Comparison of ENCODE assay signal across 8 mouse cellular contexts in genomic region chr4:142083762-142084130, GRCm38 (mm10). TPM values are rescaled to one million over a fixed set of nuclear protein-coding genes. Genes with fewer than 3 reads are reported as not detected.
DNase-seq lines count a peak whose midpoint lies in the region; ATAC-seq and TF ChIP-seq lines count a peak whose summit lies in the region.

No protein-coding gene starts in this region.

- TF ChIP-seq EP300 in liver, embryonic 14.5 days (IDR thresholded peaks at IDR 0.05; ENCODE audit: low read depth), result no peak

- no peaks in the 10 kb centered on the region for H3K9me3 ChIP-seq in intestine, embryonic 14.5 days (ENCODE audit: control insufficient read depth, low read length)
- H3K9me3 ChIP-seq in liver, embryonic 14.5 days (ENCODE audit: control insufficient read depth, low read length), result no peaks in the 10 kb centered on the region

- no peaks in the 10 kb centered on the region for H3K36me3 ChIP-seq in intestine, embryonic 14.5 days (ENCODE audit: control insufficient read depth, insufficient read depth, low read length)
- no peaks in the 10 kb centered on the region for H3K36me3 ChIP-seq in liver, embryonic 14.5 days (replicated peaks; ENCODE audit: control insufficient read depth, insufficient read depth, low read depth)

- under 1% methylated on average over 21 of the region's 29 CpGs for WGBS in intestine, embryonic 14.5 days
- WGBS in liver, embryonic 14.5 days (ENCODE audit: insufficient replicate concordance), result 2% methylated on average over 27 of the region's 29 CpGs

- peak; percentile 72 for TF ChIP-seq CTCF in liver, embryonic 14.5 days (IDR thresholded peaks at IDR 0.05; ENCODE audit: low read depth)

- intact Hi-C loops in left cerebral cortex, postnatal 4 days (cut with DNase I), result no loop called here

- peak overlapping the region; percentile 73 for H3K9ac ChIP-seq in intestine, embryonic 14.5 days (ENCODE audit: low read length)
- H3K9ac ChIP-seq in liver, embryonic 14.5 days (replicated peaks), result no peak overlapping the region

- peaks cover 34% of the 10 kb centered on the region for H3K4me1 ChIP-seq in intestine, embryonic 14.5 days (replicated peaks; ENCODE audit: control insufficient read depth, insufficient read depth, low read length)
- H3K4me1 ChIP-seq in liver, embryonic 14.5 days (replicated peaks; ENCODE audit: control insufficient read depth in 2 of 2, insufficient read depth in 2 of 2, low read length in 1 of 2), result peaks cover 0 to 11% of the 10 kb centered on the region in 2 experiments; a peak in 2 of 4 replicates

- peak; percentile 52 for ATAC-seq in granulocyte monocyte progenitor cell, adult 5-6 weeks (replicated peaks; ENCODE audit: poor library complexity, severe bottlenecking)
- ATAC-seq in intestine, embryonic 14.5 days (replicated peaks; ENCODE audit: low FRiP score, low TSS enrichment, low read depth), result peak; percentile 77
- ATAC-seq in liver, embryonic 14.5 days (ENCODE audit: insufficient read depth), result peak; percentile 55
- ATAC-seq in monocyte, adult 5-6 weeks (replicated peaks; ENCODE audit: insufficient number of reproducible peaks, low FRiP score, low TSS enrichment, poor library complexity, severe bottlenecking), result peak; percentile 41; the same call in 1 of the 2 replicates

- peak overlapping the region; percentile 93 for H3K4me2 ChIP-seq in intestine, embryonic 14.5 days (ENCODE audit: low read length)
- H3K4me2 ChIP-seq in liver, embryonic 14.5 days (ENCODE audit: low read depth), result peak overlapping the region; percentile 46

- peak overlapping the region; percentile 77; the same call in 1 of the 2 replicates for H3K27ac ChIP-seq in intestine, embryonic 14.5 days (ENCODE audit: low read depth)
- H3K27ac ChIP-seq in liver, embryonic 14.5 days, result no peak overlapping the region

- H3K27me3 ChIP-seq in intestine, embryonic 14.5 days (replicated peaks; ENCODE audit: control insufficient read depth, insufficient read depth, low read length), result no peaks in the 10 kb centered on the region
- H3K27me3 ChIP-seq in liver, embryonic 14.5 days (ENCODE audit: control insufficient read depth, insufficient read depth, low read length), result peaks cover 22% of the 10 kb centered on the region

- H3K4me3 ChIP-seq in intestine, embryonic 14.5 days (ENCODE audit: low read depth, low read length), result peak overlapping the region; percentile 74
- peak overlapping the region; percentile 48 to 66 for H3K4me3 ChIP-seq in liver, embryonic 14.5 days (ENCODE audit: insufficient read depth in 1 of 2, low read depth in 2 of 2, low read length in 2 of 2)

- peak; percentile 50 for DNase-seq in left cerebral cortex, postnatal 4 days
- DNase-seq in left cerebral cortex, adult 11 months (ENCODE audit: low spot score), result no peak
- peak; percentile 78 to 86 for DNase-seq in cerebellum, postnatal 36 days
- peak; percentile 85 for DNase-seq in intestine, embryonic 14.5 days (ENCODE audit: low spot score)
- DNase-seq in liver, embryonic 14.5 days (ENCODE audit: low read depth in 3 of 3, low spot score in 3 of 3), result no peak
- DNase-seq in thymus, postnatal 0 days (ENCODE audit: low spot score), result peak; percentile 54

RNA-seq across cellular contexts. Expression of gene Tmem51, which starts 0.4 kb away (rescaled TPM):
- 1 to 10 TPM; 5.2 to 5.5 TPM for total RNA-seq in left cerebral cortex, postnatal 4 days (2021)
- total RNA-seq in granulocyte monocyte progenitor cell, adult 5-6 weeks (2014; fragmentation: Nextera tagmentation), result 0.41 TPM in 1 of 2 replicates, not detected in the other
- total RNA-seq in granulocyte monocyte progenitor cell, adult 5-6 weeks (2017), result 1.1 TPM in 1 of 2 replicates, not detected in the other
- polyA plus RNA-seq in intestine, embryonic 14.5 days (2014; fragmentation: Nextera tagmentation; extraction: Ambion mirVana), result 42.9 and 45.5 TPM in 2 replicates
- polyA plus RNA-seq in liver, embryonic 14.5 days (2012; rRNA removed), result 7.7 and 7.9 TPM in 2 replicates
- polyA plus RNA-seq in liver, embryonic 14.5 days (2014; fragmentation: Nextera tagmentation; extraction: Ambion mirVana), result 11.4 and 11.8 TPM in 2 replicates
- total RNA-seq in monocyte, adult 5-6 weeks (2017), result 57.2 to 77.8 TPM (median 58.7 TPM) in 3 replicates
- polyA plus RNA-seq in thymus, postnatal 0 days (2015; fragmentation: Nextera tagmentation; extraction: Ambion mirVana), result 13.4 and 14.8 TPM in 2 replicates

Comparison
In these comparisons a context has a peak if more than half of its experiments do, and no peak if none do; other contexts are left out.
1. DNase-seq: peak in left cerebral cortex, postnatal 4 days (single experiment), cerebellum, postnatal 36 days (2 of 2), intestine, embryonic 14.5 days (single experiment) and thymus, postnatal 0 days (single experiment); none in left cerebral cortex, adult 11 months (single experiment) and liver, embryonic 14.5 days (0 of 3).
2. Peak in every context shown above with its lines, with median percentiles within 50 percentile points of each other: ATAC-seq.